Mouse (Mus musculus): ENCODE data around the gene Lypd6b.

GRCm38 (mm10) chr2:49788643-49789042, 1.2 kb downstream of the Lypd6b start:
- TF ChIP-seq CTCF (IDR thresholded peaks at IDR 0.05; ENCODE audit: borderline replicate concordance, insufficient read depth, low read length) (no peak), POLR2A (IDR thresholded peaks at IDR 0.05; ENCODE audit: low read depth, low read length) (no peak)
